Mouse (Mus musculus) myocyte (in vitro differentiated cells): Measurements from ENCODE around the gene Dscaml1.

Source experiments
- E2F4 ChIP-seq: IDR thresholded peaks from one replicate; pipeline ENCODE4 v1.6.1; 2011; ENCODE audit warnings: mild to moderate bottlenecking, control low read depth, moderate library complexity; ENCODE audit not compliant: insufficient read depth
- MAX ChIP-seq: IDR thresholded peaks from one replicate; pipeline ENCODE4 v1.6.1; 2011; ENCODE audit warnings: low read depth, mild to moderate bottlenecking, control low read depth

DNA sequence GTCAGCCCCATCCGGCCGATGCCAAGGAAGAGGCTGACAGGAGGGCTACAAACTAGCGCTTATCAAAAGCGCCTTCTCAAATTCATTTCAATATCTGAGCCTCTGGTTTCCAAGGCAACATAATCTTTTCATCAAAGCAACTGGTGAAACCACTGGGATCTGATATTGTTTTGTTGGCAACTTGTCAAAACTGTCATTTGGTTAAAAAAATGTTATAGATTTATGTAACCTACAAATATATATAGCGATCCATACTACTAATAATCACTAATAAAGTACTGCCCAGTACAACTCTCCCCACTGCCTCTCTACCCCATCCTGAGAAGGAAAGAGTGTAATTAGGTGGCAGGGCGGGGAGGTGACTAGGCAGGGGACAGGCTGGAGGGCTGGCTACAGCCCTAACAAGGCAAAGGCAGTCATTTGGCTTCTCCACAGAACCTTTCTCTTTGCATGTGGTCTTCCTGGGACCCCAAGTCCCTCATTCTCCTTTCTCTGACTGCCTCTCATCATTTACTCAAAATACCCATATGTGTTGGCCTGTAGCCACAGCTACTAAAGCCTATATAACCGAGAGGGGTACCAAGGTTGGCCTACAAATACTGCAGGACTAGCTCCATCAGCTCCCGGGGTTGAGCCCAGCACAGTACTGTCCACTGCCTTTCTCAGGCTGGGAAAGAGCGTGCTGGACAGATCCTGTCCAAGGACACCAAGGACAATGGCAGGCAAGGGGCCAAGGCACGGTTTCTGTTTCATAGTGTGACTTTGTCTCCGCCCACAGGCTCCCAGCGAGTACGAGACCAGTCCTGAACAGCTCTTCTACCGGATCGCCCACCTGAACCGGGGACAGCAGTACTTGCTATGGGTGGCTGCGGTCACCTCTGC lies 313.5 kb downstream of the Dscaml1 start:
- TF ChIP-seq E2F4 (no peak), MAX (no peak)
